Mouse (Mus musculus): Measurements from ENCODE around the gene Pitx3.
"Not testable (repeated sequence)": the region's sequence is repeated elsewhere in the genome, so short reads cannot be mapped to it uniquely, and the experiment has no call there.

The Pitx3 gene

GRCm38 (mm10) chr19:46131694-46132525 is 16.2 kb downstream of the Pitx3 start, which contains the start of gene Elovl3:
Gene Elovl3, plus strand, starts transcription at chr19:46131897.
- peak; percentile 50 for DNase-seq (ENCODE audit: low read depth)

- DNase-seq (ENCODE audit: low read depth), result no peak
Observed at GRCm38 (mm10) chr19:46131283-46131682, 16.8 kb downstream of the Pitx3 start.

GRCm38 (mm10) chr19:46129737-46130136 is 18.4 kb downstream of the Pitx3 start:
- not testable (repeated sequence) for DNase-seq (ENCODE audit: low read depth)

GRCm38 (mm10) chr19:46126301-46126700 is 21.8 kb downstream of the Pitx3 start:
- no peak for DNase-seq (ENCODE audit: low read depth)

- no peak for DNase-seq (ENCODE audit: low read depth)
Observed at GRCm38 (mm10) chr19:46124651-46125050, 23.5 kb downstream of the Pitx3 start.

GRCm38 (mm10) chr19:46123876-46124275 is 24.2 kb downstream of the Pitx3 start:
- DNase-seq (ENCODE audit: low read depth), result no peak

GRCm38 (mm10) chr19:46120872-46121271 is 27.3 kb downstream of the Pitx3 start:
- DNase-seq (ENCODE audit: low read depth), result no peak

- DNase-seq (ENCODE audit: low read depth), result no peak
Observed at GRCm38 (mm10) chr19:46119458-46119857, 28.7 kb downstream of the Pitx3 start.

GRCm38 (mm10) chr19:46114617-46115016 is 33.5 kb downstream of the Pitx3 start:
- DNase-seq (ENCODE audit: low read depth), result peak; percentile 16

- no peak for DNase-seq (ENCODE audit: low read depth)
Observed at GRCm38 (mm10) chr19:46110781-46111180, 37.3 kb downstream of the Pitx3 start.

GRCm38 (mm10) chr19:46110214-46110613 is 37.9 kb downstream of the Pitx3 start:
- no peak for DNase-seq (ENCODE audit: low read depth)

GRCm38 (mm10) chr19:46104187-46104557 is 44.0 kb downstream of the Pitx3 start:
- no peak for DNase-seq (ENCODE audit: low read depth)

- no peak for DNase-seq (ENCODE audit: low read depth)
Observed at GRCm38 (mm10) chr19:46103437-46104186, 44.5 kb downstream of the Pitx3 start.

- no peak for DNase-seq (ENCODE audit: low read depth)
Observed at GRCm38 (mm10) chr19:46099561-46099960, 48.6 kb downstream of the Pitx3 start.

- no peak for DNase-seq (ENCODE audit: low read depth)
Observed at GRCm38 (mm10) chr19:46096396-46096795, 51.7 kb downstream of the Pitx3 start.

GRCm38 (mm10) chr19:46095291-46095690 is 52.8 kb downstream of the Pitx3 start:
- DNase-seq (ENCODE audit: low read depth), result no peak

- no peak for DNase-seq (ENCODE audit: low read depth)
Observed at GRCm38 (mm10) chr19:46094144-46094543, 54.0 kb downstream of the Pitx3 start.

GRCm38 (mm10) chr19:46091641-46092040 is 56.5 kb downstream of the Pitx3 start:
- DNase-seq (ENCODE audit: low read depth), result no peak

- DNase-seq (ENCODE audit: low read depth), result no peak
Observed at GRCm38 (mm10) chr19:46087871-46088270, 60.3 kb downstream of the Pitx3 start.

GRCm38 (mm10) chr19:46086337-46086736 is 61.8 kb downstream of the Pitx3 start:
- peak; percentile 85 for DNase-seq (ENCODE audit: low read depth)

Data from induced T-regulatory cell, adult 2 months (primary cell).